Mouse (Mus musculus) lung, postnatal 0 days (tissue): ENCODE results near the gene Tec.

ENCODE experiments used
- CTCF ChIP-seq: IDR thresholded peaks from 2 replicates; pipeline ENCODE4 v1.5.1; 2016; ENCODE audit warnings: antibody characterized with exemption, mild to moderate bottlenecking
- EP300 ChIP-seq: IDR thresholded peaks from 2 replicates; pipeline ENCODE4 v1.6.1; 2016; ENCODE audit warnings: antibody characterized with exemption, mild to moderate bottlenecking, control low read depth

DNA sequence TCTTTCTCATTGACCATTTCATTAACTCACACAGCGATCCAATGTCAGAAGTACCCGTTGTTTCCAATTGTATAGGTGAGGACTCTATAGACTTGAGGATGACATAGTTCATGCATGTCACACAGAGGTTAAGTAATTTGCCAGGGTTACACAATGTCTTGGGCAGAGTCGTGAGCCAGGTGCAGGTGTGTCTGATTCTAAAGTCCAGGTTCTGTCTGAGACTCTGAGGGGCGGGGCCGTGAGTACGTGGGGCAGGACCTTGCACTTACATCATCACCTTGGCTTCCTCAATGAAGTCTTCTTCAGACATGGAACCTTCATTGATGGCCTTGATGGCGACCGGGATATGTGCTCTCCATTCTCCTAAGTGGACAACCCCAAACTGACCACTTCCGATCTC is 158.3 kb downstream of the Tec start:
- no peak for TF ChIP-seq EP300
- TF ChIP-seq CTCF: no peak
